Mouse (Mus musculus) megakaryocyte, embryonic 14.5 days (primary cell): Measurements from ENCODE around the gene Calcoco2. TPM values are rescaled to one million over a fixed set of nuclear protein-coding genes. Genes with fewer than 3 reads are reported as not detected.
A peak's percentile ranks its signal among the peaks of the same experiment; 100 is the strongest.
"Not testable (repeated sequence)": the region's sequence is repeated elsewhere in the genome, so short reads cannot be mapped to it uniquely, and the experiment has no call there.

Experiments used
- H3K27me3 ChIP-seq: replicated peaks from 2 replicates; pipeline ENCODE3; 2012; ENCODE audit warnings: inconsistent platforms
- H3K36me3 ChIP-seq: replicated peaks from 2 replicates; pipeline ENCODE3; 2012; ENCODE audit warnings: low read length, inconsistent platforms, mixed read lengths
- H3K4me1 ChIP-seq: 2 replicates; pipeline ENCODE4 v1.6.1; 2012; ENCODE audit warnings: inconsistent platforms
- H3K4me3 ChIP-seq: replicated peaks from 2 replicates; pipeline ENCODE3; 2012; ENCODE audit warnings: moderate library complexity, mild to moderate bottlenecking, inconsistent platforms
- H3K9me3 ChIP-seq: 2 replicates; pipeline ENCODE4 v1.6.1; 2012; ENCODE audit warnings: inconsistent platforms
- FLI1 ChIP-seq: IDR thresholded peaks from 2 replicates; pipeline ENCODE4 v1.6.1; 2012; ENCODE audit warnings: low read length, inconsistent platforms, mixed read lengths
- GATA1 ChIP-seq: IDR thresholded peaks from 3 replicates; pipeline ENCODE4 v1.6.1; 2012; ENCODE audit warnings: mixed read lengths, low read length, inconsistent platforms, borderline replicate concordance
- polyA plus RNA-seq: library from polyadenylated mRNA; stranded (reverse); fragments of >175 nt; gene quantifications from 2 replicates; pipeline ENCODE4 v1.2.3, GENCODE M21; 2012; ENCODE audit warnings: low replicate concordance; ENCODE audit not compliant: insufficient read depth

The Calcoco2 gene
- not detected in 2 replicates for polyA plus RNA-seq

DNA sequence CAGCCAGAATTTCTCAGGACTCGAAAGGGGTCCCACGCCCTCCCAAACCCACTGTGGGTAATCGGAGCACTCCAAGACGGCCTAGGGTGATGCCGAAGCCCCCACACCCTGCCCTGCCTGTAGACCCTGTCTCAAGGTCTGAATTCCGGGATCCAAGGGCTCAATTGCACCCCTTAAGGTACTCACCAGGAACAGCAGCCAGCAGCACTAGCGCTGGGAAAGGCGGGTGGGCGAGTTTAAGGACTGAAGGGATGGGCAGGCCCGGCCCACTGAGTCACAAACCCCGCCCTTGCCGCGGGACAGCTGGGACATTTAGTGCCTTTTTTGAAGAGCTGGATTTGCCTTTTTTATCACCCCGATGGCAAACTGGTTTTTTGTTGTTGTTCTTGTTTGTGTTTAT lies at the start of gene Calcoco2:
TSS of gene Calcoco2 (minus strand) at position 214 of the 400 bp plus-strand sequence.
- Histone ChIP-seq H3K4me1 (no peaks in the 10 kb centered on the region), H3K36me3 (no peaks in the 10 kb centered on the region), H3K27me3 (peaks cover 26% of the 10 kb centered on the region), H3K9me3 (no peaks in the 10 kb centered on the region), H3K4me3 (no peak within 1 kb of the TSS)
- TF ChIP-seq FLI1 (no peak), GATA1 (no peak)

- H3K36me3 ChIP-seq = no peaks in the 10 kb centered on the region
- H3K4me1 ChIP-seq = no peaks in the 10 kb centered on the region
- H3K9me3 ChIP-seq = peaks cover 4% of the 10 kb centered on the region; the same call in 1 of the 2 replicates
- TF ChIP-seq GATA1 (no peak), FLI1 (no peak)
- peaks cover 85% of the 10 kb centered on the region for H3K27me3 ChIP-seq
- H3K4me3 ChIP-seq = no peak overlapping the region
Measured at GRCm38 (mm10) chr11:96147471-96147870, 35.7 kb upstream of the Calcoco2 start.

DNA sequence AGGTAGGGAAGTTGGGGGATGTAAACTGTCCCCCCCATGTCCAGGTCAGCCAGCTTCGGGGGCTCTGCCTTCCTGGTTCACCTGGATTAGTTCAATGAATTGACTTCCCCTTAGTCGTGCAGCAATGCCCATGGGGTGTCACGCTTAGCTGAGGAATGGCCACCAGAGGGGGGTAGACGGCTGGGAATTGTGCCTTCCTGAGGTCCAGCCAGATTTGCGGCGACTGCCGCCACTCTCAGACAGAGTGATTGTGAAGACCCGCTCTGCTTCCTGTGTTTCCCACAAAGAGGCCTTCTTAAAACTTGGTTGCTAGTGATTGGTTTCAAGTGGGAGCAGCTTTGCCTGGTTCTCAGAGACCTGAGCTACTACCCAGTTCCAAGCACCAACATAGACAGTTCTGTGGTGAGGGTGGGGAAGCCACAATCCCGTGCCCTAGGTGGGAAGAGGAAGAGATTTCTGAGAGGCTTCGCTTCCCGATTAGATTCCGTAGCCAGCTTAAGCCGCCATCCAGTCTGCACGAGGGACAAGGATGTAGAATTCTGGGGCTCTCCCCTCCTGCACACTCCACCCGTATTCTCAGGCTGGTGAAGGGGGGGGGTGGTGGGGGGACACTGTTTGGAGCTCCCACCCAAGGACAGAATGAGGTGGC lies 34.0 kb upstream of the Calcoco2 start:
- no peaks in the 10 kb centered on the region for H3K4me1 ChIP-seq
- no peak overlapping the region for H3K4me3 ChIP-seq
- H3K36me3 ChIP-seq = no peaks in the 10 kb centered on the region
- peaks cover 4% of the 10 kb centered on the region; the same call in 1 of the 2 replicates for H3K9me3 ChIP-seq
- TF ChIP-seq GATA1 (no peak), FLI1 (no peak)
- peaks cover 83% of the 10 kb centered on the region for H3K27me3 ChIP-seq

DNA sequence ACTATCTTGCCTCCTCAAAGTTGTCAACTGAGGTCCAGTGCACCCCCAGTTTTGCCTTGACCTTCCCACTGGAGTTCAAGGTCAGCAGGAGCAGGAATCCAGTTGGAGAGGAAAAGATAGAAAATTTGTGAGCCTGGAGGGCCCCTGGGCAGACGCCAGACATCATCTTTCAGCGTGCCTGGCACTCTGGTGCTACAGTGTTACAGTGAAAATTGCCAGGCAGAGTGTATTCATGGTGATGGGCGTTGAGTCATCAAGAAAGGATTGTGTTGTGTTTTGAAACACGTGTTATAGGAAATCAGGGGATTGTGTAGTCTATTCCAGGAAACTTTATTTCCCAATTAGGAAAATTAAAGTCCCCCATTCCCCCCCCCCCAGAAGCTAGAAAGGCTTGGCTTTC lies 32.0 kb upstream of the Calcoco2 start:
- no peak for TF ChIP-seq FLI1
- TF ChIP-seq GATA1 = no peak
- Histone ChIP-seq H3K27me3 (peaks cover 83% of the 10 kb centered on the region), H3K9me3 (peaks cover 2% of the 10 kb centered on the region; the same call in 1 of the 2 replicates)

GRCm38 (mm10) chr11:96140726-96141175 lies 29.0 kb upstream of the Calcoco2 start:
- H3K36me3 ChIP-seq = no peaks in the 10 kb centered on the region
- H3K27me3 ChIP-seq = peaks cover 72% of the 10 kb centered on the region
- TF ChIP-seq FLI1 (no peak), GATA1 (no peak)
- H3K9me3 ChIP-seq = no peaks in the 10 kb centered on the region
- H3K4me1 ChIP-seq = no peaks in the 10 kb centered on the region
- H3K4me3 ChIP-seq = no peak overlapping the region

More for the DNA sequence above, 32.0 kb upstream of the Calcoco2 start:
- Histone ChIP-seq H3K4me1 (no peaks in the 10 kb centered on the region), H3K36me3 (no peaks in the 10 kb centered on the region), H3K4me3 (no peak overlapping the region)

DNA sequence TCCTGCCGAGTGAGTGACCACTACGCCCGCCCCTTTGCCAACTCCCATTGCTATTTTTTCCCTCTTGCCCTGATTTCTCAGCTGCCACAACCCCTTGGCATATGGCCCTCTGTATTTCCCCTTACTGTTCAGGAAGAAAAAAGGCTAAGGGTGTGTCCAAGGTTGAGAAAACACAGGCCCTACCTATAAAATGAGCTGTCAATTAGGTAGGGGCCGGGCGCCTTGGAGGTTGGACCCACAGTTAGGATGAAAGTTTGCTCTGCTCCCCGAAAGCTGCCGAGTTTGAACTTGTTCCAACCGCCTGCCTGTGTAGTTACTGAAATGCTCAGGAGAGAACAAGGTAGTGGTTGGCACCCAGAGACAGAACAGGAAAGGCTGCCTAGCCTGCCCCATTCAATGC lies 24.1 kb upstream of the Calcoco2 start:
- H3K4me3 ChIP-seq = no peak overlapping the region
- H3K27me3 ChIP-seq = peaks cover 66% of the 10 kb centered on the region
- H3K9me3 ChIP-seq = no peaks in the 10 kb centered on the region
- no peak for TF ChIP-seq FLI1
- H3K4me1 ChIP-seq = peaks cover 6% of the 10 kb centered on the region
- no peaks in the 10 kb centered on the region for H3K36me3 ChIP-seq

DNA sequence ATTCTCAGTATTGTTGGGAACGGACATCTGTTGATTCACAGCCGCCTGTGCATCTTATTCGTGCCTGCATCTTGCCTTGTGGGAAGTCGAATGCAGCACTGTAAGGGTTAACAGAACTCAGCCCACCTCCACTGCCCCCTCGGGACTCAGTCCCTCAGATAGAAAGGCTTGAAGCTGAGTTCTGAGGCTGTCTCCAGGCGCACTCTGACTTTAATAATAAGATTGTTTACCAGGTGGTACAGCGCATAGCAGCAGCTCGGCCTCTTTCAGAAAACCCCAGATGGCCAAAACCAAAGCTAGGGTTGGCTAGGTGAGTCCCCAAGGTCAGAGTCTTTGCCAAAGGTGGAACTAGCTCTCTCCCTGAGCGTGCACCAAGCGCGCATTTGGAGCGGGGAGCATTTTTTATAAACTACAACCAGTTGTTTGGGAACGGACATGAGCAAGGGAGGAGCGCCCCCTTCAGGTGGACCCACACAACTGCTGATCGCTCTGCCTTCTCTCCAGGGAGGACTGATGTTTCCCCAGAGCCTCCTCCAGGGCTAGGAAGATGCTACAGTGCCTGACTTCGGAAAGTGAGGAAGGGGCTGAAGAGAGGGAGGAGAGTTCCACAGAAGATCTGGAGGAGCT lies 21.6 kb upstream of the Calcoco2 start, which contains the start of gene Ttll6:
TSS of gene Ttll6 (plus strand) at position 548 of the 627 bp plus-strand sequence.
- Histone ChIP-seq H3K4me1 (peaks cover 6% of the 10 kb centered on the region), H3K27me3 (peaks cover 64% of the 10 kb centered on the region), H3K4me3 (no peak within 1 kb of the TSS), H3K9me3 (no peaks in the 10 kb centered on the region), H3K36me3 (no peaks in the 10 kb centered on the region)
- TF ChIP-seq FLI1 (no peak), GATA1 (no peak)

GRCm38 (mm10) chr11:96130606-96131005 lies 18.8 kb upstream of the Calcoco2 start:
- Histone ChIP-seq H3K27me3 (peaks cover 60% of the 10 kb centered on the region), H3K36me3 (no peaks in the 10 kb centered on the region), H3K4me3 (no peak overlapping the region), H3K9me3 (no peaks in the 10 kb centered on the region), H3K4me1 (peaks cover 6% of the 10 kb centered on the region)
- TF ChIP-seq GATA1 (no peak), FLI1 (no peak)

DNA sequence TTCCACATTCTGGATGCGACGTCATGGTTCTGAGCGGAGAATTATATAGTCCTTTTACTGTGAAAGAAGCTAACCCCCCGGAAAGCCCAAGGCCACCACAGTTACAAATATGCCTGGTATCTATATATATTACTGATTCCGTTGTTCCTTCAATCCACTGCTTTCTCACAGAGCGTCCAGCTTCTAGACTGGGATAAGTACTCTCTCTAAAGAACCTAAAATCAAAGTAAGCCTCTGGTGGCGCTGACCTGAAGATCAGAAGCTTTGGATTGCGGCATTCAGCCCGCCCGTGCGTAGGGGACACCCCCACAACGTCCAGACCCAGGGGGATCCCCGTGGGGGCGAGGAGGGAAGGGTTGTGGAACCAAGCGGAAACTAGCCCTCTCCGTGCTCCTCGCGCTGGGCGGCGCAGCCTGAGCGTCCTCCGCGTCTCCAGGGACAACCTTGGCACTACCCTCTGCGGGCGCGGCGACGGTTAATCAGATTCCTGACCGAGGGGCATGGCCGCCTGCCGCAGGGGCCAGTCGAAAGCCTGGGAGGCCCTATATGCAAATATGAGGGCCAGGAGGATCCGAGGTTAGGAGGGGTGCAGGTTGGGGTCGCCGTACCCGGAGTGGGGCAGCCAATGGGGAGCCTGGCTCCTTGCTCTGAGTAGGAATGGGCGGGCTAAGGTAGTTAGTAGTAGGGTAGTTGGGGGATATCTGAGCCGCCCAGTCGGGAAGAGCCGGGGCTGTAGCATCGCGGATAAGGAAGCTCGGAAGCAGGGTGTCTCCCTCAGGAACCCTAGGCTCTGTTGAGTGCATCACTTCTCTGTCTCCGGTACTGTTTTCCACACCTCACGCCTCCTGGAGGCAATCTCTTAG lies 12.5 kb upstream of the Calcoco2 start:
- Histone ChIP-seq H3K36me3 (no peaks in the 10 kb centered on the region), H3K4me1 (peaks cover 8% of the 10 kb centered on the region), H3K27me3 (peaks cover 62% of the 10 kb centered on the region), H3K4me3 (peak overlapping the region; percentile 72), H3K9me3 (no peaks in the 10 kb centered on the region)
- TF ChIP-seq GATA1 (no peak), FLI1 (no peak)

DNA sequence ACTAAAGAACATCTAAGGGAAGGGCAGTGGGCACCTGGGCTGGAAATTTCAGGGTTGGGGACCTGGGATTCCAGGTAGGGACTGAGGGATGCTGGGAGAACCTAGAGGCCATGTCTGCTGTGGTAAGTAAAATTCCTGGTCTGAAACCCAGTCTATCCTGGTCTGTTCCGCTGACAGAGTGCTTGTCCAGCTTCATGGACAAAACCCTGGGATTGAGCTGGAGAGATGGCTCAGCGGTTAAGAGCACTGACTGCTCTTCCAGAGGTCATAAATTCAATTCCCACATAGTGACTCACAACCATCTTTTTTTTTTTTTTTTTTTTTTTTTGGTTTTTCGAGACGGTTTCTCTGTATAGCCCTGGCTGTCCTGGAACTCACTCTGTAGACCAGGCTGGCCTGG lies 11.0 kb upstream of the Calcoco2 start:
- H3K4me3 ChIP-seq, H3K9me3 ChIP-seq, H3K36me3 ChIP-seq, H3K4me1 ChIP-seq: not testable (repeated sequence)
- H3K27me3 ChIP-seq = peaks cover 55% of the 10 kb centered on the region
